Mouse (Mus musculus) midbrain, embryonic 13.5 days (tissue): ENCODE measurements around the gene Slc16a7. TPM values are rescaled to one million over a fixed set of nuclear protein-coding genes. Genes with fewer than 3 reads are reported as not detected.

ENCODE experiments used
- ATAC-seq: fragments of 200-750 bp; cut with Nextera tagmentation; 2 replicates; pipeline ENCODE4 v1.8.0; 2017; ENCODE audit warnings: mild to moderate bottlenecking, moderate TSS enrichment, moderate library complexity
- H3K27ac ChIP-seq: fragments of 300-500 bp; sonication (generic); 2 replicates; pipeline ENCODE4 v1.5.1; 2015; ENCODE audit warnings: inconsistent platforms, mild to moderate bottlenecking, moderate library complexity
- H3K27me3 ChIP-seq: fragments of 300-500 bp; sonication (generic); 2 replicates; pipeline ENCODE4 v1.6.1; 2015; ENCODE audit warnings: mild to moderate bottlenecking, inconsistent platforms
- H3K36me3 ChIP-seq: fragments of 300-500 bp; sonication (generic); 2 replicates; pipeline ENCODE4 v1.6.1; 2015; ENCODE audit warnings: mild to moderate bottlenecking, inconsistent platforms
- H3K4me1 ChIP-seq: fragments of 300-500 bp; sonication (generic); replicated peaks from 2 replicates; pipeline ENCODE4 v1.6.1; 2015; ENCODE audit warnings: inconsistent platforms
- H3K4me2 ChIP-seq: fragments of 300-500 bp; sonication (generic); replicated peaks from 2 replicates; pipeline ENCODE4 v1.6.1; 2015; ENCODE audit warnings: moderate library complexity, mild to moderate bottlenecking, inconsistent platforms
- H3K4me3 ChIP-seq: fragments of 300-500 bp; sonication (generic); replicated peaks from 2 replicates; pipeline ENCODE4 v1.5.1; 2015; ENCODE audit warnings: mild to moderate bottlenecking, inconsistent platforms
- H3K9ac ChIP-seq: fragments of 300-500 bp; sonication (generic); replicated peaks from 2 replicates; pipeline ENCODE4 v1.6.1; 2015; ENCODE audit warnings: mild to moderate bottlenecking, inconsistent platforms
- H3K9me3 ChIP-seq: fragments of 300-500 bp; sonication (generic); 2 replicates; pipeline ENCODE4 v1.6.1; 2016; ENCODE audit warnings: mild to moderate bottlenecking, inconsistent platforms
- WGBS: fragments of 180-500 bp; shearing (Covaris S2); methylation state at CpG from one replicate; pipeline ENCODE4 v1.1.7; 2015; 5-methylcytosine and 5-hydroxymethylcytosine counted together
- polyA plus RNA-seq: library from polyadenylated mRNA; unstranded; fragments of >200 nt; fragmentation: Nextera tagmentation; extraction: Ambion mirVana; gene quantifications from 2 replicates; pipeline ENCODE4 v1.2.1, GENCODE M21; 2015

The Slc16a7 gene
- polyA plus RNA-seq, 1 experiment from 2014 or later = 4.4 TPM

DNA sequence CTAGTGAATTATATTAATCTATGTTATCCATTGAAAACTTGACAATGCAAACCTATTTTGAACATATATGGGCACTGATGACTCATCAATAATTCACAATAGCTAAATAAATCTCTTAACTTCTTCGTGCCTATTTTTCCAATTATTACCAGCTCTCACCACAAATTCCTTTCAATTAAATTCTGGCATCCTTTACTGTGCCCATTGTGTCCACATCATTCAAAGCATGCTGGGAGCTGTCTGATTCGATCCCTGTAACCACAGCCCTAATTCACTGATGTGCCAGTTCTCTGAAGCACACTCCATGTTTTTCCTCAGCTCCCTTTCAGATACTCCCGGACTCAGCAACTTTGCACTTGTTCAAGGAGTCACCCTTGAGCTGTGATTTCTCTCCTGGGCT lies 41.1 kb downstream of the Slc16a7 start:
- no peaks in the 10 kb centered on the region for H3K27me3 ChIP-seq
- no peak for ATAC-seq
- H3K9ac ChIP-seq = no peak overlapping the region
- no peaks in the 10 kb centered on the region for H3K36me3 ChIP-seq
- H3K4me1 ChIP-seq = 0 out of 2 replicates have a peak, but pooled peaks cover 5% of the 10 kb centered on the region
- 63% methylated on average over 3 of the region's 3 CpGs for whole genome bisulfite sequencing
- H3K9me3 ChIP-seq = no peaks in the 10 kb centered on the region; the same call in 1 of the 2 replicates
- H3K4me2 ChIP-seq = no peak overlapping the region
- H3K4me3 ChIP-seq = no peak overlapping the region
- H3K27ac ChIP-seq = no peak overlapping the region

DNA sequence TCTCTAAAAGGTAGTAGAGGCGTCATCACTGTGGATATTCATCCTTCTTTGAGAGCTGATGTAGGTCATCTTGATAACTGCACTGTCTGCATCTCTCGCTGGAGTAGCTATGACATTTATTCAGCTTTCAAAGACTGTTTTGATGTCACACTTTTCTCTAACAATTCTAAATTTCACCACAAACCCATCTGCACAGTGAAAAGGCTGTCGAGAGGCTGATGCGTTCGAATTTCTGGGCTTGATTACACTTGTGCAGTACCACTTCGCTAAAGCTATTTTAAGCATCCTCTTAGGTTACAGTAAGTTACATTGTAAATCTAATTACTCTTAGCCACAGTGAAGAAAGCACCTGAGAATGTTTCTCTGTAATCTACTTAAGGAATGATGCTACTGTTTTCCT lies 42.1 kb downstream of the Slc16a7 start:
- 87% methylated on average over 6 of the region's 6 CpGs for whole genome bisulfite sequencing
- Histone ChIP-seq H3K9me3 (no peaks in the 10 kb centered on the region; the same call in 1 of the 2 replicates), H3K4me1 (no peaks in the 10 kb centered on the region)

DNA sequence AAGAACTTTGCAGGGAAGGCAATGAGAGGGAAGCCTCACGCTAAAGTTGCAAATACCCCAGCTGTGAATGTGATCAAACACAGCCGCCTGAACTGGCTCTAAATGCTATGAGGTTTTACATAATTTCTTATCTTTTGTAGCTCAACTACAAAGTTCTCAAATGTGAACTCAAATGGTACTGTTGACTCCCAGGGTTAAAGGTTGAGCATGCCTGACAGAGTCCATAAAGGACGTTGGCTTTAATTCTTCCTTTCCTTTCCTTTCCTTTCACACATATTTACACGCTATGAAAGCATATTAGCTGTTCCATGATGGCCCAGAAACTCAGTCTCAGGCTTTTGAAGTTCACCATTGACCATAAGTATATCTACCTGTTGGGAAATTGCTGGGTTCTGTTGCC lies 42.9 kb downstream of the Slc16a7 start:
- no peak for ATAC-seq
- H3K9me3 ChIP-seq = no peaks in the 10 kb centered on the region; the same call in 1 of the 2 replicates
- H3K27ac ChIP-seq = no peak overlapping the region
- H3K4me3 ChIP-seq = no peak overlapping the region
- no peak overlapping the region for H3K4me2 ChIP-seq
- H3K36me3 ChIP-seq = no peaks in the 10 kb centered on the region
- no peaks in the 10 kb centered on the region for H3K27me3 ChIP-seq
- no peak overlapping the region for H3K9ac ChIP-seq
- H3K4me1 ChIP-seq = no peaks in the 10 kb centered on the region
- 48% methylated on average over 4 of the region's 4 CpGs for WGBS

More for the DNA sequence above, 42.1 kb downstream of the Slc16a7 start:
- Histone ChIP-seq H3K27me3 (no peaks in the 10 kb centered on the region), H3K4me3 (no peak overlapping the region), H3K36me3 (no peaks in the 10 kb centered on the region), H3K9ac (no peak overlapping the region), H3K4me2 (no peak overlapping the region), H3K27ac (no peak overlapping the region)
- no peak for ATAC-seq

DNA sequence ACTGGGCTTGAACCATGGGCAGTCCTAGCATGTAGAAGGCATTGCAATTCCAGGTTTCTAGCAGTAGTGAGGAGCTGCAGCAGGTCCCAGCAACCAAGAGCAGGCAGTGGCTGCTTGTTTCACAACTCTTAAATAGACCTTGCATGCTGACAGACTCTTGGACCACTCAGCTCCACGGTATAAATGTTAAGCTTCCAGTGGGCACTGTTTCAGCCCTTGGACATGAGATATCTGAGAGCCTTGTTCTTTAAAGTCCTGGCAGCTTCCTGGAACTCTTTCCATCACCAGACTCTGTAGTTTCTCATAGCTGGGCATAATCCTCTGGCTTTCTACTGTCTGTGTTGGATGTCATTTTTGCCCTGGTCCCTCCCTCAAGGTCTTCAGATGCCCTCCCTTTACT lies 43.7 kb downstream of the Slc16a7 start:
- no peaks in the 10 kb centered on the region for H3K27me3 ChIP-seq
- no peak for ATAC-seq
- no peaks in the 10 kb centered on the region for H3K36me3 ChIP-seq
- H3K4me1 ChIP-seq = no peaks in the 10 kb centered on the region
- no peak overlapping the region for H3K4me2 ChIP-seq
- whole genome bisulfite sequencing = 81% methylated on average over 1 of the region's 1 CpGs
- no peak overlapping the region for H3K9ac ChIP-seq
- no peak overlapping the region for H3K4me3 ChIP-seq
- H3K9me3 ChIP-seq = no peaks in the 10 kb centered on the region; the same call in 1 of the 2 replicates
- no peak overlapping the region for H3K27ac ChIP-seq

DNA sequence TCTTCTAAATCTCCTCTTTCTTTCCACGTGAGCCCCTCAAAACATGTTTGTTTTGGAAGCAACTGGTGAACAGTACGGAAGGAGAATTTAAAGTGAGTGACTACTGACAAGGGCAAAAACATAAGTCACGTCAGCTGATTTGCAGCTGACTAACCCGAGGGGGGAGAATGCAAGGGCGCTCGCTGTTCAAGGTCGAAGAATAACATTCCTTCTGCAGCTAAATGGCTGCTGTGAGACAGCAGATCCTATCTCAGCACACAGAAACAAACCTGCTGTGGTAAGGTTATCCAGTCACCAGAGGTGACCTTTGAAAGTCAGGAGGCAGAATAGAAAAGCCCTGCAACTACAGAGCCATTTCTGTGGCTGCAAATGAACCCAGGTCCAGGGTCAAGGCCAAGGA lies 47.1 kb downstream of the Slc16a7 start:
- Histone ChIP-seq H3K9me3 (no peaks in the 10 kb centered on the region), H3K9ac (no peak overlapping the region), H3K27ac (no peak overlapping the region), H3K27me3 (no peaks in the 10 kb centered on the region), H3K4me1 (0 out of 2 replicates have a peak, but pooled peaks cover 3% of the 10 kb centered on the region), H3K4me2 (no peak overlapping the region), H3K36me3 (no peaks in the 10 kb centered on the region), H3K4me3 (no peak overlapping the region)
- 77% methylated on average over 7 of the region's 7 CpGs for WGBS
- no peak for ATAC-seq

DNA sequence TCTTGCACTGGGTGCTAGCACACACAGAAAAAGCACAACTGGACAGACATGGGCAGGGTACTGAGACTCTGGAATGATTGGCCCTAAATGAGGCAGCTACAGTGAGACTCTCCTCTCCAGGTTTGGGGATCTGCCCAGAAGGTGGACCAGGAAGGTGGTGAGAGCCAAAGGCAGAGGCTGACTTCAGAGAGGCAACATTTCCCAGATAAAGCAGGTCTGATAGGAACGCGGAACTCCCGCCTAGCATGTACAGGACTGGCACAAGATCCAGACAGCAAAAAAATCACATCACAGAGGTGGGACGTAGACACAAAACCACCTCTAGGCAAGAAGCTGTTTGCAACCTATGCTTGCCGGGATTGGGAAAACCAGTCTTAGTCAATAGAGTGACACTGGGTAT lies 55.5 kb downstream of the Slc16a7 start:
- ATAC-seq = no peak
- Histone ChIP-seq H3K9ac (no peak overlapping the region), H3K4me2 (no peak overlapping the region), H3K4me3 (no peak overlapping the region), H3K27ac (no peak overlapping the region), H3K36me3 (no peaks in the 10 kb centered on the region), H3K4me1 (peaks cover 5% of the 10 kb centered on the region; the same call in 1 of the 2 replicates), H3K27me3 (no peaks in the 10 kb centered on the region), H3K9me3 (no peaks in the 10 kb centered on the region)
- 94% methylated on average over 5 of the region's 5 CpGs for WGBS

DNA sequence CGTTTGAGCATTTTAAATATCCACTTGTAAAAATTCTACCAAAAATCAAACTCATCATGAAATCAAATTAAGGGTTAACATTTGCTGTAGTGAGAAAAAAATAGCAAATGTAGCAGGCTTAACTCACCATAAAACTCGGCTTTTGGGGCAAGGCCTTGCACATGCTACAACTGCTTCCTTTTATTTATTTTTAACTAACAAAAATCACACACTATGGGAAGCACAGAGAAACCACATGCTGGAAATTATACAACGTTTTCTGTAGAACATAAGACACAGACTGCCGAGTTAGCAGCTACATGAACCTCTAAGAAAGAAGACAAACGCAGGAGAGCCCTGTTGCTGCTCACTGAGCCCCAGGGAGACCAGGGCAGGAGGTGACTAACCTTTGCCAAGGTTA lies 57.9 kb downstream of the Slc16a7 start:
- H3K36me3 ChIP-seq = no peaks in the 10 kb centered on the region
- no peaks in the 10 kb centered on the region for H3K9me3 ChIP-seq
- H3K27me3 ChIP-seq = no peaks in the 10 kb centered on the region
- no peak overlapping the region for H3K27ac ChIP-seq
- peaks cover 8% of the 10 kb centered on the region; the same call in 1 of the 2 replicates for H3K4me1 ChIP-seq
- no peak overlapping the region for H3K4me2 ChIP-seq
- H3K4me3 ChIP-seq = no peak overlapping the region
- 81% methylated on average over 5 of the region's 5 CpGs for WGBS
- H3K9ac ChIP-seq = no peak overlapping the region
- no peak for ATAC-seq

DNA sequence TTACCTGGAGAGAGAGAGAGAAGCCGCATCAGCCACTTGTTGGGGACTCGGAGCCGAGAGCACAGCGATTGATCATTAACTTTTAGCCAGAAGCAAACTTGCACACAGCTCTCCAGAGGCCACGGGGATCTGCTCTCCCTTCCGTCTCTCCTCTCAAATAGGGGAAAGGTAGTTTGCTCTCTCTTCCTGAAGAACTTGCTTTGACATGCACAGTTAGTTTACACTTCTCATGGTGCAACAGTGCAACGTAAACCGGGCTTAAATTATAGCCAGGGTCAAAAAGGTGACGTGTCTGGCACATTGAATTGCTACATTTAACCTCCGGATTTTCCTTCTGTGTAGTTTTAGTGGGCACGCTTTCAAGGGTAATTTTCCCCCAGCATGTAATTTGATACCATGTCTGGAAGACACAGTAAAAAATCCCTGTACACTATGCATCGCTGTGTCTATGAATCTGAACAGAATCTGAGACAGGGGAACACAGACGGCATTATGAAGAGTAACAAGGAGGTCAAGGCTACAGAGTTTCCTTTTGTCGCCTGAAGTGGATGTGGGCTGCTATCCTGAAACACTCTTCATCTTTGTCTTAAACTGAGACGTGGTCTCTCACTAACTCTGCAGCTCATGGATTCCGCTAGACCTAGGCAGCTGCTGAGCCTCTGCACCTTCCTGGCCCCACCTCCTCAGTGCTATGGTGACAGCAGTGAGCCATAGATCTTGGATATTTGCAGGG lies 60.8 kb downstream of the Slc16a7 start:
- 0 out of 2 replicates have a peak, but pooled peaks have one; percentile 58 for ATAC-seq
- H3K9ac ChIP-seq = no peak overlapping the region
- peaks cover 8% of the 10 kb centered on the region; the same call in 1 of the 2 replicates for H3K4me1 ChIP-seq
- H3K4me3 ChIP-seq = no peak overlapping the region
- no peaks in the 10 kb centered on the region for H3K27me3 ChIP-seq
- H3K36me3 ChIP-seq = no peaks in the 10 kb centered on the region
- WGBS = 48% methylated on average over 16 of the region's 16 CpGs
- no peaks in the 10 kb centered on the region for H3K9me3 ChIP-seq
- H3K4me2 ChIP-seq = no peak overlapping the region
- H3K27ac ChIP-seq = no peak overlapping the region

DNA sequence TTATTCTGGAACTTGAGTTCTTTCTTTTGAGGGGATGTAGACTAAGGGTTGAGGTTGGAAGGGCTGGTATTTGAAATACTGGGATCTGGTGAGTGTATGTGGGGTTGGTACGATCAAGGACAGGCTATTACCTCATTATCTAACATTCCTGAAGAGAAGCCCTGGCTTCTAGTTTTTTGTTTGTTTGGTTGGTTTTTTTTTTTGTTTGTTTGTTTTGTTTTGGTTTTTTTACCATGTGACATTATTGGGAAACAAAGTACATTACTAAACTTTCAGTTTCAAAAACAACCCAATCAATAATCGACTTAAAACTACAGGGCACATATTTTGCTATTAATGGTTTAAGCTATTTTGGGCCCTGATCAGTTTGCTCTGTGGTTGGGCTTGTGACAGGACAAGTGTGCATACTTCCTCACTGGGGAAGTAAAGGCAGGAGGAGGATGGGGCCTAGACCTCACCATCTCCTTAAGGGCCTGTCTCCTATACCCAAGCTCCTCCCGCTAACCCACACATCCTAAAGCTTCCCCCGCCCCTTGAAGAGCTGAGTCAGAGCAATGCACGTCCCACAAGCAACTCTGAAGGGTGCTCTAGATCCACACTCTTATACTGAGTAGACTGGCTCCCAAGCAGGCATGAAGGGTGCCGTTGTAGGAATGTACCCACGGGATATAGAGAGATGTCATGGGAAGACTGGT lies 64.2 kb downstream of the Slc16a7 start:
- no peaks in the 10 kb centered on the region for H3K36me3 ChIP-seq
- no peak overlapping the region for H3K4me3 ChIP-seq
- no peak overlapping the region for H3K4me2 ChIP-seq
- no peak overlapping the region for H3K27ac ChIP-seq
- ATAC-seq = no peak
- H3K9me3 ChIP-seq = no peaks in the 10 kb centered on the region
- no peaks in the 10 kb centered on the region for H3K27me3 ChIP-seq
- 90% methylated on average over 7 of the region's 7 CpGs for WGBS
- H3K4me1 ChIP-seq = peaks cover 8% of the 10 kb centered on the region; the same call in 1 of the 2 replicates
- H3K9ac ChIP-seq = no peak overlapping the region

DNA sequence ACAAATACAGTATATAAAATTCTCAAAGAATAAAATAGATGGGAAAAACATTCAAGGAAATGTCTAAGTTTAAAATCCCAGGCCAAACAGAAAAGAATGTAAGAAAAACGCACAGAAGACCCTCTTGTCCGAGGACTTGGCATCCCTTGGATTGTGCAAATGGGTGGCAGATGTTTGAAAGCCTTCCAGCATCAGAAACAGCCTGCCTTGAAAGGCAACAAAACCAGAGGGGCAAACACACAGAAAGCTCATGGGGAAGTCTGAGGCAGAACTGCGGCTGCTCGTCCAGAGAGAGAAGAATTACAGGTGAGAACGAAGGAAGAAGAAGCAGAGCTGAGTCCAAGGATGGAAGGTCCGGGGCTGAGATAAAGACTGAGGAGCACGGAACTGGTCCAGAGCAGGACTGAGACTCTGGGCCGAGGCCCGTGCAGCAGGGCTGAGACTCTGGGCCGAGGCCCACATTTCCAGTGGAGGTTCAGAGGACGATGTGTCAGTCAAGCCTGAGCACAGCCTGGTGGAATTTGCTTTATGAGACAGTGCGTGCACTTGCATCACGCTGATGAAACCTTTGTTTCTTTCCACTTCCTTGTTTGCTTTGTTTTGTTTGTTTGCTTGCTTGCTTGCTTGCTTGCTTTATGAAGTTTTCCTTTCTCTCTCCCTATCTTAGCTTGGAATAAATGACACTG lies 65.0 kb downstream of the Slc16a7 start:
- H3K9me3 ChIP-seq = no peaks in the 10 kb centered on the region
- H3K36me3 ChIP-seq = no peaks in the 10 kb centered on the region
- H3K4me1 ChIP-seq = peaks cover 8% of the 10 kb centered on the region; the same call in 1 of the 2 replicates
- no peak overlapping the region for H3K4me3 ChIP-seq
- H3K27me3 ChIP-seq = no peaks in the 10 kb centered on the region
- H3K9ac ChIP-seq = no peak overlapping the region
- ATAC-seq = no peak
- no peak overlapping the region for H3K4me2 ChIP-seq
- 93% methylated on average over 13 of the region's 13 CpGs for WGBS
- H3K27ac ChIP-seq = no peak overlapping the region

DNA sequence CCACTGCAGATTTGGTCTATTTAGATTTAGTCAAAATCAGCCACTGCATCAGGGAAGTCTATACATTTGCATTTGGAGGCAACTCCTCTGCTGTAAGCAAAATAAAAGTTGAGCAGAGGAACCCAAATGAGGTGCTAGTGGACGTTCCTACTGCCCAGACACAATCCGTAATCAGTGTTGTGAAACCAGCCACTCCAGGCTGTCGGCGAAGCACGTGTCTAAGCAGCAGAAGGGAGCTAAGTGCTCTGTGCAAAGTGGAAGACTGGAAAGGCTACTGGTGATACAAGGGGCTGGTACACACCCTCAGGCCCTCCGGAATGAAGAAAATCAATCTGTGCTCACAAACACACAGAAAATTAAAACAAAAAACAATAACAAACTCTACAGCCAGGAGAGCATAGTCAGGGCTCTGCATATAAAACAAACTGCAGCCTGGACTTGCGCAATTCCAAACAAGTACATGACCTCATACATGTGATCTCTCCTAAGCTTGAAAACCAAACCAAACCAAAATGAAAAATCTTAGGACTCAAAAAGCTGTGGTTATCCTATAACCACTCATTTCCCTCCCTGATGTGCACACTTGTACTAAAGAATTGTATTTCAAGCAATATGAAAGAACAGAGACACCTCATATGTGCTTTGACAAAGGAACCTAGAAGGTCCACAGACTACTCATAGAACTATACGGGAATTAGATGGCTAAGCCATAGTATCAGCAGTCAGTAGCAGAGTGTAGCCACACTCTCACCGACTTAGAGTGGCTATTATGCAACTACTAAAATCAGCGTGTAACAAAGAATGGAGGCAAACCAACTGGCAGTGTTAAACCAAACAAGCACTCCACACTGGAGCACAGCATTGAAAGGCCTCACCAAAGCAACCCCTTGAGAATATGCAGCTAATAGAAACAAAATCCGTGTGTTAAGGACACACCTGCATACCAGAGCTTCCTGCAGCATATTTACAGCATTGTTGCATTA lies 67.5 kb downstream of the Slc16a7 start:
- no peak overlapping the region for H3K4me2 ChIP-seq
- H3K9me3 ChIP-seq = no peaks in the 10 kb centered on the region
- H3K27ac ChIP-seq = no peak overlapping the region
- H3K4me3 ChIP-seq = no peak overlapping the region
- ATAC-seq = no peak
- H3K4me1 ChIP-seq = no peaks in the 10 kb centered on the region
- H3K27me3 ChIP-seq = no peaks in the 10 kb centered on the region
- 85% methylated on average over 11 of the region's 11 CpGs for WGBS
- no peaks in the 10 kb centered on the region for H3K36me3 ChIP-seq
- no peak overlapping the region for H3K9ac ChIP-seq
